Mouse (Mus musculus) right cerebral cortex, adult 18-20 months (tissue): ENCODE measurements around the gene Syndig1l.

Source experiments
- DNase-seq: peaks from one replicate; pipeline ENCODE4 v3.0.0; 2022; ENCODE audit warnings: mixed read lengths

The Syndig1l gene

GRCm38 (mm10) chr12:84698319-84699081 lies at the start of gene Syndig1l:
Gene Syndig1l (minus strand): TSS chr12:84698831.
- DNase-seq = peak; percentile 37

GRCm38 (mm10) chr12:84748134-84748533 lies 49.5 kb upstream of the Syndig1l start:
- DNase-seq = no peak

GRCm38 (mm10) chr12:84745700-84746099 lies 47.1 kb upstream of the Syndig1l start:
- DNase-seq = no peak

- DNase-seq = no peak
Measured at GRCm38 (mm10) chr12:84743496-84743895, 44.9 kb upstream of the Syndig1l start.

GRCm38 (mm10) chr12:84733366-84733765 lies 34.7 kb upstream of the Syndig1l start:
- DNase-seq = no peak

GRCm38 (mm10) chr12:84728421-84728820 lies 29.8 kb upstream of the Syndig1l start:
- no peak for DNase-seq

- DNase-seq = no peak
Measured at GRCm38 (mm10) chr12:84727434-84727833, 28.8 kb upstream of the Syndig1l start.

GRCm38 (mm10) chr12:84726986-84727385 lies 28.4 kb upstream of the Syndig1l start:
- no peak for DNase-seq

- no peak for DNase-seq
Measured at GRCm38 (mm10) chr12:84726391-84726790, 27.8 kb upstream of the Syndig1l start.

GRCm38 (mm10) chr12:84718462-84719244 lies 20.0 kb upstream of the Syndig1l start:
- no peak for DNase-seq

- no peak for DNase-seq
Measured at GRCm38 (mm10) chr12:84714578-84714977, 15.9 kb upstream of the Syndig1l start.

- no peak for DNase-seq
Measured at GRCm38 (mm10) chr12:84709842-84710439, 11.3 kb upstream of the Syndig1l start.

GRCm38 (mm10) chr12:84707804-84708203 lies 9.2 kb upstream of the Syndig1l start:
- DNase-seq = no peak

- no peak for DNase-seq
Measured at GRCm38 (mm10) chr12:84706886-84707285, 8.3 kb upstream of the Syndig1l start.

- no peak for DNase-seq
Measured at GRCm38 (mm10) chr12:84702586-84702985, 4.0 kb upstream of the Syndig1l start.

GRCm38 (mm10) chr12:84692141-84692540 lies 6.5 kb downstream of the Syndig1l start:
- DNase-seq = no peak

- DNase-seq = no peak
Measured at GRCm38 (mm10) chr12:84691347-84691746, 7.3 kb downstream of the Syndig1l start.

- DNase-seq = no peak
Measured at GRCm38 (mm10) chr12:84689051-84689450, 9.6 kb downstream of the Syndig1l start.

- DNase-seq = no peak
Measured at GRCm38 (mm10) chr12:84687531-84687930, 11.1 kb downstream of the Syndig1l start.

GRCm38 (mm10) chr12:84686176-84686575 lies 12.5 kb downstream of the Syndig1l start:
- no peak for DNase-seq

GRCm38 (mm10) chr12:84684569-84684968 lies 14.1 kb downstream of the Syndig1l start:
- no peak for DNase-seq

- no peak for DNase-seq
Measured at GRCm38 (mm10) chr12:84676011-84676410, 22.6 kb downstream of the Syndig1l start.

GRCm38 (mm10) chr12:84674666-84675526 lies 23.7 kb downstream of the Syndig1l start:
- no peak for DNase-seq
